Mouse (Mus musculus) ES-E14 (cell line): Measurements from ENCODE around the gene Sim2. TPM values are rescaled to one million over a fixed set of nuclear protein-coding genes. Genes with fewer than 3 reads are reported as not detected.

Source experiments
- DNase-seq: peaks from one replicate; pipeline ENCODE4 v3.0.0-alpha.2; 2013; ENCODE audit warnings: low read depth, low spot score
- H3K27ac ChIP-seq: 2 replicates; pipeline ENCODE4 v1.5.1; 2012; ENCODE audit warnings: low read depth, mild to moderate bottlenecking, low read length, moderate library complexity, mixed read lengths; ENCODE audit not compliant: poor library complexity, insufficient read depth, severe bottlenecking
- H3K36me3 ChIP-seq: 2 replicates; pipeline ENCODE4 v1.6.1; 2012; ENCODE audit warnings: mild to moderate bottlenecking, low read length, moderate library complexity, mixed read lengths; ENCODE audit not compliant: control insufficient read depth, poor library complexity, insufficient read depth, severe bottlenecking
- H3K4me1 ChIP-seq, 2 experiments: fragments of 150-350 bp in 1 of 2; sonication (generic) in 1 of 2; 2 replicates each; pipeline ENCODE4 v1.6.1; 2012; ENCODE audit warnings: low read length in 2 of 2, mild to moderate bottlenecking in 1 of 2, mixed read lengths in 1 of 2; ENCODE audit not compliant: control insufficient read depth in 2 of 2, insufficient read depth in 2 of 2, poor library complexity in 1 of 2
- H3K4me3 ChIP-seq, 2 experiments: fragments of 150-350 bp in 1 of 2; sonication (generic) in 1 of 2; 2 replicates each; pipeline ENCODE4 v1.5.1; 2012; ENCODE audit warnings: low read length in 2 of 2, low read depth in 1 of 2, mild to moderate bottlenecking in 1 of 2, mixed read lengths in 1 of 2; ENCODE audit not compliant: insufficient read depth in 1 of 2, poor library complexity in 1 of 2, severe bottlenecking in 1 of 2
- H3K9ac ChIP-seq: 2 replicates; pipeline ENCODE4 v1.6.1; 2012; ENCODE audit warnings: low read depth, mild to moderate bottlenecking, low read length, mixed read lengths; ENCODE audit not compliant: poor library complexity, insufficient read depth, severe bottlenecking
- H3K9me3 ChIP-seq: fragments of 150-350 bp; sonication (generic); 2 replicates; pipeline ENCODE4 v1.6.1; 2012; ENCODE audit warnings: low read depth, mild to moderate bottlenecking, low read length; ENCODE audit not compliant: control insufficient read depth, insufficient read depth
- CHD2 ChIP-seq: IDR thresholded peaks from 2 replicates; pipeline ENCODE4 v1.6.1; 2014; ENCODE audit warnings: mild to moderate bottlenecking, low read depth, low read length, inconsistent platforms
- HCFC1 ChIP-seq: IDR thresholded peaks from 2 replicates; pipeline ENCODE4 v1.6.1; 2012; ENCODE audit warnings: low read length, inconsistent platforms, borderline replicate concordance; ENCODE audit not compliant: insufficient read depth
- MAFK ChIP-seq: IDR thresholded peaks from 2 replicates; pipeline ENCODE4 v1.6.1; 2014; ENCODE audit warnings: mild to moderate bottlenecking, low read depth, low read length, inconsistent platforms; ENCODE audit not compliant: insufficient read depth
- ZC3H11A ChIP-seq: IDR thresholded peaks from 2 replicates; pipeline ENCODE4 v1.6.1; 2012; ENCODE audit warnings: low read depth, mild to moderate bottlenecking, inconsistent platforms, low read length, borderline replicate concordance
- ZNF384 ChIP-seq: IDR thresholded peaks from 2 replicates; pipeline ENCODE4 v1.6.1; 2012; ENCODE audit warnings: low read depth, low read length, inconsistent platforms
- in situ Hi-C, 2 experiments: fragments of 600-800 bp; cut with MboI; formaldehyde crosslinking; loops; one replicate each; pipeline ENCODE4 v1.15.1; 2025; ENCODE audit warnings: low sequenced_read_pairs in 2 of 2, inconsistent platforms in 1 of 2; ENCODE audit not compliant: unreplicated experiment in 2 of 2
- total RNA-seq: library from RNA; depleted of rRNA; stranded (reverse); fragments of 300-350 nt; gene quantifications from 2 replicates; pipeline ENCODE4 v1.2.3, GENCODE M21; 2012

The Sim2 gene
- total RNA-seq, 1 experiment = 0.13 TPM

DNA sequence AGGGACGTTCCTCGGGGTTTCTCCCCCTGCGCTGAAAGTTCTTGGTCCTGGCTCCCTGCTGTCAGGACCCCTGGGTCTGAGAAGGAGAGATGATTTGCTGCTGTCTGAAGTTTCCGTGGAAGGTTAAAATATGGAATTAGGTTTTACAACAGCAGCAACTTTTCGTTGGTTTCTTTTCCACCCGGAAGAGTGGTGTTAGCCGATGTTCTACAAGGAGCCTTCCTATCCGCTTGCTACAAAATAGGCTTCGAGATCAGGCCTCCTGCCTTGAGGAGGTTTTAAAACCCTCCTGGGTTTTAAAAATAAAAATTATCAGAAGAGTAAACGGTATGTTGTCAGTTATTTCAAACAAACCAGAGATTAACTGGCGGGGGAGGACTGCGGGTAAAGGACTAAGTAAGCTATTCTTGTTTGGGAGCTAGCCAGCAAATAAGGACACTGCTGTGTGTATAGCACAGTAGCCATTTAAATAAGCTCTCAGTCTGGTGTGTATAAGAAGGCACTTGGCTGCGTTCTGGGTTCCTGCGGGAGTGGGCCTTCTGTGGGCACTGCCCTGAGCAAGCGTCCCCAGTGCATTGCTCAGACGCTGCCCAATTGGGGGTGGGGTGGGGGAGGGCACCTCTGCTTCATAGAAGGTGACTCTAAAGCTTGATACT, 3.0 kb downstream of the Sim2 start:
- Histone ChIP-seq H3K36me3 (no peaks in the 10 kb centered on the region), H3K4me1 (peaks cover 0 to 2% of the 10 kb centered on the region in 2 experiments; a peak in 1 of 4 replicates), H3K27ac (no peak overlapping the region), H3K9me3 (no peaks in the 10 kb centered on the region), H3K4me3 (no peak overlapping the region), H3K9ac (no peak overlapping the region)
- DNase-seq = no peak
- in situ Hi-C loops = loop anchor here in 1 of 2 experiments (10.0 kb wide), 1 partner anchor 1393 kb away; no protein-coding TSS in a partner anchor
- no peak for TF ChIP-seq ZNF384
- TF ChIP-seq HCFC1 = no peak
- no peak for TF ChIP-seq ZC3H11A
- no peak for TF ChIP-seq CHD2
- no peak for TF ChIP-seq MAFK

DNA sequence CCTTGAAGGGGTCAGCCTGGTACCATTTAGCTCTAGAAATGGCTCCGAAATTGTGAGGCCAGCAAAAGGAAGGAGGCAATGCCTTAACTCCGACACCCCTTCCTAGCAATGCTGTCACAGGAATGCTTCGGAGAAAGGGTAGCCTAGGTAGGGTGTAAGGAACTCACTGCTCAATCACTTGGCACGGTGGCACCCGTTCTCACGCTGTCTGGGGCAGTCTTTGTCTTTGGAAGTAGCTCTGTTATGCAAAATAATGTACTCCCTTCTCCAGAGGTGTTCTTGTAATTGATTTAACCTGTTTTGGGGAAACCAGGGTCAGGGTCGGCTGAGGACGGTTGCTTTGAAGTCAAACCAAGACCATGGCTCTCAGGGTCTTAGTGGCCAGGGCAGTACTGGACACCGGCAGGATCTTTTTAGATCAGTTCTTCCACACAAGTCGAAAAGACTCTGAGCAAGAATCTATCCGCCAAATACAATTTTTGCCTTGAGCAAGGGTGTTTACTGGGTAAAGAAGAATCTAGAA, 3.6 kb downstream of the Sim2 start:
- H3K4me3 ChIP-seq = no peak overlapping the region
- no peaks in the 10 kb centered on the region for H3K9me3 ChIP-seq
- no peak overlapping the region for H3K27ac ChIP-seq
- no peak for DNase-seq
- peaks cover 0 to 2% of the 10 kb centered on the region in 2 experiments; a peak in 1 of 4 replicates for H3K4me1 ChIP-seq
- H3K9ac ChIP-seq = no peak overlapping the region
- no peaks in the 10 kb centered on the region for H3K36me3 ChIP-seq
- TF ChIP-seq ZC3H11A (no peak), MAFK (no peak), CHD2 (no peak), HCFC1 (no peak), ZNF384 (no peak)
- in situ Hi-C loops = loop anchor here in 1 of 2 experiments (10.0 kb wide), 1 partner anchor 1393 kb away; no protein-coding TSS in a partner anchor

DNA sequence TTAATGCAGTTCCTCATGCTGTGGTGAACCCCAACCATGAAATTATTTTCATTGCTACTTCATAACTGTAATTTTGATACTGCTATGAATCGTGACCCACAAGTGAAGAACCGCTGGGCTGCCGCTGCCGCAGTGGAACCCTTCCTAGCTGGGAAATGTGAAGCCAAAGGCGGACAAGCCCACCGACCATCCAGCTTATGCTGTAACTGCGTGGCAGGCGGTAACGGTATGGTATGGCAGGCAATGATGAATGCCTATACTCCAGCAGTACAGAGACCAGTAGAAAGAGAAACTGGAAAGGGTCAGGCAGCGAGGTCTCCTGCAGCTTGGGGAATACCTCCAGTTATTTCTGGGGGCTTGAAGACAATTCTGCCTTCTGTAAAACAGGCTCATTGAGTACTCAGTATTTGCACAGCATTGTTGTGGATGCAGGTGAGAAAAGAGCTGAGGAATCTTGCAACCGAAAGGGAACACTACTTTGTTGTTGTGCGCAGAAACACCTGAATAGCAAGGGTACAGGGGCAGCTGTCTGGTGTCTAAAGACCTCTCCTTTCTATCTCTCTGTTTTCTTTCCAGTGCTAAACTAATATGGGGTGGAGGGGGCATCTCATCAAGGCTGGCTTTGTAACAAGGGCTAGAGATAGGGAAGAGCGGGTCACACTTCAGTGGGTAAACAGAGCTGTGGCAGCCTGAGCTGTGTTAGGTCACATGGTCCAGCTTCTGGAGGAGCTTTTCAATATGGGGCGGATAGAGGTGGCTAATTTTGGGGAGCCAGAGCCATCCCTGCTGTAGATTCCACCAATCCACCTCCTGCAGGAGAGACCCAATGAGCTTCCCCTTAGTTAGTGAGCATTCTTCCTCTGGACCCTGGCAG, 4.3 kb downstream of the Sim2 start:
- TF ChIP-seq ZC3H11A (no peak), MAFK (no peak), CHD2 (no peak), HCFC1 (no peak), ZNF384 (no peak)

DNA sequence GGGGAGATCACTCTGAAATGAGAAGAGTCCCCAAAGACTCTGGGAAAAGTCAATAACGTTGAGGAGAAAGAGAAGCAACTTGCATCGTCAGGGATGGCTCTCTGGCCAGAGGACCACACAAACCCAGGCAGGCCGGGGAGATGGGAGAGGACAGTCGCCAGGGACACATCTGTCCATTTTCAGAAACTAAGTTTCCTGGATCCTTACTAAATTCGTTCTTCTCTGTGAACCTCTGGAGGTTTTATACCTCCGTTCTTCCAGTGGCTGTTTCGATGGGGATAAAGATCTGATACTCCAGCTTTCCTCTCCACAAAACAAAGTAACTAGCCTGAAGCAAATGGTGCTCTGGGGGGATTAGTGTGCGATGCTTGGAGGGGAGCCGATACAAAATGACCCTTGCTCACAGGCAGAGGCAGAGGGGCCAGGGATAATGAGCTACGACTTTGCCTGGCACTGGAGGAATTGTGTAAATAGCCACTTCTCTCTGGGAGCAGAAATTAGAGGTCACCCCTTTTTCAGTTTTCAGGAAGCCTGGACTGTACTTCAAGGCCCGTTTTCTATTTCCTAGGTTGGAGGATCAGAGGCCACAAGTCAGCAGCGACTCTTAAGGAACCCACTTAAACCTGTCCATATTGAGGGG, 7.9 kb downstream of the Sim2 start:
- in situ Hi-C loops = loop anchor here in 1 of 2 experiments (10.0 kb wide), 1 partner anchor 142 kb away; no protein-coding TSS in a partner anchor
- H3K9me3 ChIP-seq = no peaks in the 10 kb centered on the region
- DNase-seq = no peak
- no peak overlapping the region for H3K4me3 ChIP-seq
- no peaks in the 10 kb centered on the region for H3K36me3 ChIP-seq
- TF ChIP-seq MAFK = no peak
- no peak for TF ChIP-seq ZC3H11A
- no peak for TF ChIP-seq CHD2
- TF ChIP-seq HCFC1 = no peak
- TF ChIP-seq ZNF384 = no peak
- H3K27ac ChIP-seq = no peak overlapping the region
- peaks cover under 1 to 6% of the 10 kb centered on the region in 2 experiments; a peak in 3 of 4 replicates for H3K4me1 ChIP-seq
- H3K9ac ChIP-seq = no peak overlapping the region

More for the DNA sequence above, 4.3 kb downstream of the Sim2 start:
- H3K27ac ChIP-seq = no peak overlapping the region
- no peak overlapping the region for H3K4me3 ChIP-seq
- H3K36me3 ChIP-seq = no peaks in the 10 kb centered on the region
- in situ Hi-C loops = loop anchor here in 1 of 2 experiments (10.0 kb wide), 1 partner anchor 1394 kb away; no protein-coding TSS in a partner anchor
- no peak for DNase-seq
- H3K4me1 ChIP-seq = peaks cover 0 to 2% of the 10 kb centered on the region in 2 experiments; a peak in 1 of 4 replicates
- H3K9ac ChIP-seq = no peak overlapping the region
- no peaks in the 10 kb centered on the region for H3K9me3 ChIP-seq
